Mouse (Mus musculus) erythroblast, embryonic 14.5 days (primary cell): ENCODE data around the gene Immt.

Experiments used
- GATA1 ChIP-seq: IDR thresholded peaks from 2 replicates; pipeline ENCODE4 v1.6.1; 2012; ENCODE audit warnings: low read length, inconsistent platforms, mixed read lengths
- TAL1 ChIP-seq: IDR thresholded peaks from 3 replicates; pipeline ENCODE4 v1.6.1; 2012; ENCODE audit warnings: low read length, inconsistent platforms, mixed read lengths

- TF ChIP-seq GATA1: no peak
- no peak for TF ChIP-seq TAL1
Observed at GRCm38 (mm10) chr6:71819764-71820292, 11.3 kb upstream of the Immt start.
